Mouse (Mus musculus) megakaryocyte progenitor cell, adult 5-6 weeks (primary cell): Measurements from ENCODE around the gene Gm28539. TPM values are rescaled to one million over a fixed set of nuclear protein-coding genes. Genes with fewer than 3 reads are reported as not detected.
A peak's percentile ranks its signal among the peaks of the same experiment; 100 is the strongest.
"Not testable (repeated sequence)": the region's sequence is repeated elsewhere in the genome, so short reads cannot be mapped to it uniquely, and the experiment has no call there.

Experiments
- ATAC-seq: replicated peaks from 2 replicates; pipeline ENCODE4 v1.8.0; 2016; ENCODE audit warnings: mild to moderate bottlenecking, moderate TSS enrichment, inconsistent platforms; ENCODE audit not compliant: poor library complexity
- total RNA-seq, 2 experiments: library from RNA; stranded (forward) in 1 of 2; stranded (reverse) in 1 of 2; fragments of 157-497, 149-512 nt in 1 of 2; fragments of 200-1000 nt in 1 of 2; gene quantifications; 2 replicates each; pipeline versions ENCODE4 v1.2.3 to v1.2.4; 2015 to 2017

Gene Gm28539
- total RNA-seq, 2 experiments from 2014 or later, result not detected

- ATAC-seq, result not testable (repeated sequence)
These were observed 13.3 kb downstream of the Gm28539 start for GRCm38 (mm10) chr16:18849521-18850190.

GRCm38 (mm10) chr16:18858551-18858950 is 22.2 kb downstream of the Gm28539 start:
- ATAC-seq, result peak; percentile 97

DNA sequence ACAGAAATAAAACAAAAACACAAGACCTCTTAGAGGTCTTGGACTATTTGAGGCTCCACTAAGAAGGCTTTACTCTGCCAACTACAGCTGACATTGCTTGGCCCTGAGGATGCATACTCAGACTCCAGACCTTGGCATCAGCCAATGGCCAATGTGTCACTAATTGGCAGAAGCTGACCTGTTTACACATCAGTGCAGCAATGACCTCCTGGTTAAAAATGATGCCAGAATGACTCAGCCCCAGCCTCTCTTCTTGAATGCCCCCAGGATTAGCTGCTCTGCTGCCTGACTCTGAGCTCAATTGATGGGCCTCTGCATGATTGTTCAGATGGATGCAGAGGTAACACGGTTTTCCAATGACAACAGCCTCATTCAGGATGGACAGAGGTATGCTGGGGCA is 23.8 kb downstream of the Gm28539 start:
- no peak for ATAC-seq

- not testable (repeated sequence) for ATAC-seq
These were observed 34.1 kb downstream of the Gm28539 start for GRCm38 (mm10) chr16:18870495-18870894.

DNA sequence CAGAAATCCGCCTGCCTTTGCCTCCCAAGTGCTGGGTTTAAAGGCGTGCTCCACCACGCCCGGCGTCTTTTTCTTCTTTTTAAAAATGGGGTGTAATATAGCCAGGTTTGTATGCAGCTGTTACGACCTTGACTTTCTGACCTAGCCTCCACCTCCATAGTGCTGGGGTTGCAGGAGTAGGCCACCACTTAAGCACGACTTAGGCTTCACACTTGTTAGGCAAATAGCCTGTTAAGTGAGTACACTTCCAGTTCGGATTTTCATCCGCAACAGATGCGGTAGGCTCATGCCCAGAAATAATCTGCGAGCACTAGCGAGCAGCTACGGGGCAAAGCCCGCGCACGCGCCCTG is 39.7 kb downstream of the Gm28539 start:
- no peak for ATAC-seq

DNA sequence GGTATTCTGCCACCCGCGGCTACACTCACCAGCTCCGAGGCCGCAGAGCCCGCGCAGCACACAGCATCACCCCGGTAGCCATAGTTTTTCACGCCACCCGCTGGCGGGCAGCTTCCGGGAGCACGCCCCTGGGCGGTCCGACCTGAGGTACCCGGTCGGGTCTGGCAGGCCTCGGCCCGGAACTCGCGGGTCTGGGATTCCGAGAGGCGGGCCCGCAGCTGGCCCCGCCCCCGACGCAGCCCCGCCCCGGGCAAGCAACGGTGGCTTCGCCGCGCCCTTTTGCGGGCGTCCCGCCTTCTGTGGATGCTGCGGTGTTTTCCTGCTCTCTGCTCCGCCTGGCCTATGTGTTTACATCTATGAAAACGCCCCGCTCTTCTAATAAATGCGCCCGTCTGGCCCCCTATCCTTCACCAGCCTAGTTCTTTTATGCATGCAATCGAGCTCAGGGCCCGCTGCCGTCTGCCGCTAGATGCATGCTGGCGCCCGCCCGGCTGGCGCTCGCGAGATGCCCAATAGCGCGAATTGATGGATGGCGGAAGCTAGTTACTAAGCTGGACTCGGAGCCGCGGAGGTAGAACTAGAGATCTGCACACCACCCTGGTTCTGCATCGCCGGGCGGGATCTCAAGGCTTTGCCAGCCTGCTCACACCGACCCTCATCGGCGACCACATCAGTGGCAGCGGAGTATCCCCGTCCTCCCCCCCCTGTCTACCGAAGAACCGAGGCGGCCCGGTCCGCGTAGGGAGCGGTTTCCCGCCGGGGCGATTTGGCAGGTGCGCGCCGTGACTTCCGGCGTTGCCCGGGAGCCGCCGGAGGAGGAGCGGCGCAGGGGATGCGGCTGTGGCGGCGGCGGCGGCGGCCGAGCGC is 40.3 kb downstream of the Gm28539 start, which contains the start of the genes Mrpl40 and Hira:
Mrpl40 (minus strand) TSS at position 421 of the 867 bp plus-strand sequence.
Hira (plus strand) TSS at position 596 of the 867 bp plus-strand sequence.
- peak; percentile 78 for ATAC-seq

GRCm38 (mm10) chr16:18877386-18878090 is 41.2 kb downstream of the Gm28539 start:
- ATAC-seq, result peak; percentile 64

- ATAC-seq, result peak; percentile 21
These were observed 41.8 kb downstream of the Gm28539 start for GRCm38 (mm10) chr16:18878091-18878720.

DNA sequence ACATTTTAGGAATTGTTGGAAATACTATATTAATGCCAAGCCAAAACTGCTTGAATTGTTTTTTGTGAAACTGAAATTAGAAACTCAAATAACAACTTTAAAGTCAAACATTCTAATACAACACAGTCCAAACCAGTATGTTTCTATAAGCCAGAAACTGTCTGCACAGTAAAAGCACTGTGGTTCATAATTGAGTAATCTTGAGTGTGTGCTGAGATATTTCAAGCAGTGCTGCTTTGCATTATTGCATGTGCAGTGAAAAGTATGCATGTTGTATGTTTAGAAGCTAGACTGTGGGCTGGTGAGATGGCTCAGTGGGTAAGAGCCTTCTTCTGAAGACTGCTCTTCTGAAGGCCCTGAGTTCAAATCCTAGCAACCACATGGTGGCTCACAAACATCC is 47.7 kb downstream of the Gm28539 start:
- ATAC-seq, result no peak

DNA sequence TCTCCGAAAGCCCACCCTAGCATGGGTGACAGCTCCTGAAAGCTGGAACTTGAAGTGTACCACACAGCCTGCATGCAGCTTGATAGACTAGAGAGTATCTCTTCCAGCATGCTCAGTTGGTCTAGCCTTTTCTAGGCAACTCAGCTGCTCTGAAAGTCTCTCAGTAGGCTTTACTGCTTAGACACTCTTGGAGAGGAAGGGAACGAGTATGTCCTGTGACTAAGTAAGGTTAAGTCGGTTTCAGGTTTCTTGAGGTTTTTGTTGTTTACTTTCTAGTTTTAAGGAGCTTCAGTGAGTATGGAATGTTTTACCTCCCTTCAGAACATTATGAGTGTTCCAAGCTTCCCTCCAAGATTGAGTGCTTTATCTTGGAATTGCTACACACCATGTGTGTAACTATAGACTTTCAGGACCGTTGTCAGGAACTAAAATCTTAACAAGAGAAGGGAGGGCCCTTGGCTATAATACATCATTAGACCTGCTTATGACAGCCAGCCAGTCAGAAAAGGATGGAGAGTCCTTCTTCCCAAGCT is 57.5 kb downstream of the Gm28539 start:
- no peak for ATAC-seq

- ATAC-seq, result 0 out of 2 replicates have a peak, but pooled peaks have one; percentile 14
These were observed 58.9 kb downstream of the Gm28539 start for GRCm38 (mm10) chr16:18895249-18895648.

GRCm38 (mm10) chr16:18896429-18896828 is 60.0 kb downstream of the Gm28539 start:
- ATAC-seq, result peak; percentile 77

DNA sequence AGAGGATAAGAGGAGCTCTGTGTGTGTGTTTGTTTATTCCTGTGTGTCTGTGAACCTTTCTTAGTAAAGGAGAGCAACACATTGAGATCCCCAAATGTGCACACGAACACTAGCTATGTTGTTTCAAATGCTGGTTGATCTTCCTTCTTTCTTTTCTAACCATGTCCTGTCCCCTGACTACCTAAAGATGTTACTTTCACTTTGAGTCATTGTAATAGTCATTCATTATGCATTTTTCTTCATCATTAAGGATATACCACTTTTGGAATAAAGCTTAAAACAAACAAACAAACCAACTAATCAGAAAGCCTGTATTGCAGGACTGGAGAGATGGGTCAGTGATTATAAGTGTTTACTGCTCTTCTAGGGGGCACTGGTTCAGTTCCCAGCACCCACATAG is 69.3 kb downstream of the Gm28539 start:
- ATAC-seq, result no peak

DNA sequence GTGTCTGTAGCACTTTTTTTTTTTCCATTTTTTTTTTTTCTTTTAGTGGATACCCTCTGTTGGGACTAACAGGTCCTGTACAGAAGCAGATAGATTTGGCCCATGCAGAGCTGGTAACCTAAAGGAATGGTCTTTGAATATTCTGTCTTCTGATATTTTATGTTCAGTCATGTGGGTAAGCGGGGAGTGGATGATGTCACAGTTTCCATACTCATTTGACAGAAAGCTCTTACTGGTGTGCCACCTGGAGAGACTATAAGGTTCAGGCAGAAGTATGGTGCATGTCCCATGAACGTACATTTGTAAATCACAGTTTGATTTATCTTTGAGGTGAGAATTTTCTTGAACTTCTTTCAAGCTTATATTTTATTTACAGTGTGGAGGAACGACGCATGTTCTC is 79.7 kb downstream of the Gm28539 start:
- ATAC-seq, result no peak

DNA sequence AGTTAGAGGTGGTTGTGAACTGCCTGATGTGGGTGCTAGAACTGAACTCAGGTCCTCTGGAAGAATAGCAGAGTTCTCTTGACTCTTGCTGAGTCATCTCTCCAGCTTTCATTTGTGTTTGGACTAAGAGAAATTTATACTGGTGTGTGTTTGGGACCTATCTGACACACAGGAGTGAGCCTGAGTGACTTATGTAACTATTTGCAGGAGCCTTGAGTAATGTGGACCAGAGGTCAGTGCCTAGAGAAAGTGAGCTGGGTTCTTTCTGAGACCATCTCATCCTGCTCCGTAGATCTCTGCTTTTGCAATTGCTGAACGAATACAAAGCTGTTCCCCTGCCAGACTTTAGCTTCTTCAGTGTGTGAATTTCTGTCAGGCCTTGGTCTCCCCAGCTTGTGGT is 85.4 kb downstream of the Gm28539 start:
- ATAC-seq, result no peak

GRCm38 (mm10) chr16:18927963-18928362 is 91.6 kb downstream of the Gm28539 start:
- ATAC-seq, result no peak

DNA sequence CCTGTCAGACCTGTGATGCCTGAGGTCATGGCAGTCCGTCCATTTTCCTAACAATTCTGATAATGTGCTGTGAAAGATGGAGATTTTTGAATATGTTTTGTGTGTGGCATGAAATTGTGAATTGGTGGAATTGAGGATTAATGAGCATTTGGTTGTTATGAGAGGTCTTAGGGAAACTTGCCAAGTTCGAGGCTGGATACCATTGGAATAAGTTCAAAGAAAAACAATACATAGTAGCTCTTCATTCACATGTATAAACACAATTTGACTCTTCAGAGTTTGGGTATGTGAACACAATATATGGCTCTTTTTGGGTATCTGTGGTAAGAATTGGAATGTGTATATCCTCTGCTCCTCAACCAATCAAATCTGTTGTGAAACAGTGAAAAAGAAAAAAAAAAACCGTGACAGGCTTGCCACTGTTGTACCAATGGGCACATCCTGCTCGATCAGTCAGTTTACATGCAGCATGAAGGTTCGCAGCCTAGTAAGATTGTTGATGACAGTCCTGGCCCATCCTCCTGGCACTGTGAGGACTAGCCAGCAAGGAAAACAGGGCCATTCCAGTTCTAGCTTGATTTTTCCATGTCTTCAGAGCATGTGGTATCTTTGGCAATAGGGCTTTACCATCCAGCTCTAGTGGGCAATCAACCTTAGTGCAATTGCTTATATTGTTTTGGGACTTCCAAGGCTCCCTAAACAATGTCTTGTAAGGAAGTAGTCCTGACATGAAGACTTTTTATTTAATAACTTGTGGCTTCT is 102.1 kb downstream of the Gm28539 start:
- no peak for ATAC-seq

DNA sequence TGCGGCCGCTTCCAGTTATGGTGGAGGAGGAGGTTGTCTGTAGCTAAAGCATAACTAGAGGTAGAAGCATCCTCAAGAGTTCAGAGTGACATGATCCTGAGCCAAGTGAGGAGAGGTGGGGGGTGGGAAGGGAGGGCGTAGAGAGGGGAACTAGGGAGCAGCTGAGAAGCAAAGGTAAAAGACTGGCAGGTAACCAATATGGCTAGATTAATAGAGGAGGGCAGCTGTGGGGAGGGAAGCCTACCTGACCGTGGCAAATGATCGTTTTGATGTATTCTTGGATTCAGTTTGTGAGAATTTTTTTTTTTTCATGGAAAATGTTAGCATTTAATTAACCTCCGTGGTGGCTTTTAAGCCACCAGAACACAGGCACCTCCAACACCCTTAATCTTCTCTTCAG is 107.5 kb downstream of the Gm28539 start:
- ATAC-seq, result no peak

- ATAC-seq, result no peak
These were observed 112.6 kb downstream of the Gm28539 start for GRCm38 (mm10) chr16:18948941-18949340.

- ATAC-seq, result no peak
These were observed 114.0 kb downstream of the Gm28539 start for GRCm38 (mm10) chr16:18950351-18950750.
